Mouse (Mus musculus) stomach, embryonic 14.5 days (tissue): ENCODE data around the gene Olfr887. TPM values are rescaled to one million over a fixed set of nuclear protein-coding genes. Genes with fewer than 3 reads are reported as not detected.

ENCODE experiments used
- ATAC-seq: fragments of 200-750 bp; cut with Nextera tagmentation; 2 replicates; pipeline ENCODE4 v1.8.0; 2017; ENCODE audit warnings: low read depth, moderate TSS enrichment; ENCODE audit not compliant: insufficient number of reproducible peaks, insufficient read depth, low FRiP score
- H3K27ac ChIP-seq: fragments of 300-500 bp; sonication (generic); 2 replicates; pipeline ENCODE4 v1.5.1; 2014; ENCODE audit warnings: mild to moderate bottlenecking, low read length, moderate library complexity, mixed read lengths
- H3K27me3 ChIP-seq: fragments of 300-500 bp; sonication (generic); 2 replicates; pipeline ENCODE4 v1.6.1; 2014; ENCODE audit warnings: low read length, control low read depth, mixed read lengths; ENCODE audit not compliant: control insufficient read depth, insufficient read depth
- H3K36me3 ChIP-seq: fragments of 300-500 bp; sonication (generic); 2 replicates; pipeline ENCODE4 v1.6.1; 2014; ENCODE audit warnings: mild to moderate bottlenecking, control low read depth, low read length, moderate library complexity, mixed read lengths; ENCODE audit not compliant: control insufficient read depth, insufficient read depth
- H3K4me1 ChIP-seq: fragments of 300-500 bp; sonication (generic); 2 replicates; pipeline ENCODE4 v1.6.1; 2014; ENCODE audit warnings: low read length, control low read depth, mixed read lengths; ENCODE audit not compliant: control insufficient read depth, insufficient read depth
- H3K4me2 ChIP-seq: fragments of 300-500 bp; sonication (generic); replicated peaks from 2 replicates; pipeline ENCODE4 v1.6.1; 2014; ENCODE audit warnings: low read depth, low read length, control low read depth
- H3K4me3 ChIP-seq: fragments of 300-500 bp; sonication (generic); 2 replicates; pipeline ENCODE4 v1.5.1; 2014; ENCODE audit warnings: low read depth, low read length, control low read depth
- H3K9ac ChIP-seq: fragments of 300-500 bp; sonication (generic); replicated peaks from 2 replicates; pipeline ENCODE4 v1.6.1; 2014; ENCODE audit warnings: low read depth, mild to moderate bottlenecking, control low read depth, low read length, moderate library complexity, mixed read lengths
- H3K9me3 ChIP-seq: fragments of 300-500 bp; sonication (generic); 2 replicates; pipeline ENCODE4 v1.6.1; 2016; ENCODE audit warnings: low read depth, low read length, control low read depth; ENCODE audit not compliant: control insufficient read depth
- WGBS: fragments of 180-500 bp; shearing (Covaris S2); extraction: QIAGEN DNeasy Blood & Tissue Kit; methylation state at CpG from one replicate; pipeline ENCODE4 v1.1.7; 2014; 5-methylcytosine and 5-hydroxymethylcytosine counted together
- polyA plus RNA-seq: library from polyadenylated mRNA; unstranded; fragments of >200 nt; fragmentation: Nextera tagmentation; extraction: Ambion mirVana; gene quantifications from 2 replicates; pipeline ENCODE4 v1.2.1, GENCODE M21; 2014

The Olfr887 gene
- polyA plus RNA-seq: not detected in 2 replicates

DNA sequence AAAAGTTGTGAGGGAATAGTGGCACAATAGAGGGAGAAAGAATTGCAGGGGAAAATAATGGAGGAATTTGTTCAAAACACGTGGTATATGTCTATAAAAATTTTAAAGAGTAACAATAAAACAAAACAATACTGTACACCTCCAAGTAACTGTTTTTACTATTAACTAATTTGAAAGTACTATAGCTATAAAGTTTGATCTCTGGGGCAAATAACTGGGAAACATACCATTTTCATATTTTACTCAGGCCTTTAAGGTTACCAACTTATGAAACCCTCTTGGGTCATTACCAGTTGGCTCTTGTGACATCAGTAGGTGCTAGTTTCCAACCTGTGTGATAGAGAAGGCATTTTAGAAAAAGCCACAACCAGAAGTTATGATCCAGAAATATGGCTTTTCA, at the start of gene Olfr887:
Olfr887 (plus strand) TSS at position 301 of the 400 bp plus-strand sequence.
- 81% methylated on average over 1 of the region's 1 CpGs for WGBS
- no peak for ATAC-seq
- Histone ChIP-seq H3K36me3 (no peaks in the 10 kb centered on the region), H3K9me3 (no peaks in the 10 kb centered on the region), H3K4me1 (no peaks in the 10 kb centered on the region), H3K4me2 (no peak within 1 kb of the TSS), H3K27ac (no peak within 1 kb of the TSS), H3K4me3 (no peak within 1 kb of the TSS), H3K9ac (no peak within 1 kb of the TSS), H3K27me3 (no peaks in the 10 kb centered on the region)

DNA sequence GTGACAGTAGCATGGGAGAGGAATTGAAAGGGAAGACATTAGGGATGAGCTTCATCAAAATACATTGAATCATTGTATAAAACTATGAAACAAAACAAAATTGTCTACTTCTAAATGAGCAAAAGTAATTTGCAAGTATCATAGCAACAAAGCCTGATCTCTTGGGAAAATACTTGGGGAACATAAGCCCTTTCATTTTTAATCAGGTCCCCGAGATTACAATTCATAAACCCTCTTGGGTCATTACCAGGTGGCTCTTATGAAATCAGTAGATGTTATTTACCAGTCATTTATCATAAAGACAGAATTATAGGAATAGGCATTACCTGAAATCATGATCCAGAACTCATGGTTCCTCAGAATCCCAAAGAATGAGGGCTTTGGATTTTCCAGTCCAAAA, 37.6 kb upstream of the Olfr887 start, which contains the start of gene Olfr884:
Olfr884 (plus strand) TSS at position 301 of the 400 bp plus-strand sequence.
- WGBS: 70% methylated on average over 1 of the region's 1 CpGs
- no peak for ATAC-seq

DNA sequence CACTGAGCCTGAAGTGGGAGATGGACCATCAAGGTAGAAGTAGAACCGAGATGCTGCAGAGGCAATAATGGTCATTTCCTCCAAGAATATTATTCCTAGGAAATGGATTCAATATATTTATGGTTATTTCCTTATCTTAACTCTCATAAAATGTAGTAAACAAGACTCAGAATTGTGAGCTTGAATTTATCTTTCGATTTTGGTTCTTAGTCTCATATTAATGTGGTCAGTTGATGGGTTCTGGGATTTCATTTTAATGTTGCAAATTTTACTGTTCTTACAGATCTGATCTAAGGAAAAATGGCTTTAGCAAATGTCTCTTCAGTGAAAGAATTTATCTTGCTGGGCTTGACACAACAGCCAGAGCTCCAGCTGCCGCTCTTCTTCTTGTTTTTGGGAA, 22.9 kb upstream of the Olfr887 start, which contains the start of gene Olfr885:
Olfr885 (plus strand) TSS at position 301 of the 400 bp plus-strand sequence.
- no peak within 1 kb of the TSS for H3K4me2 ChIP-seq
- no peaks in the 10 kb centered on the region for H3K4me1 ChIP-seq
- H3K4me3 ChIP-seq: no peak within 1 kb of the TSS
- no peak within 1 kb of the TSS for H3K9ac ChIP-seq
- no peak within 1 kb of the TSS for H3K27ac ChIP-seq
- H3K27me3 ChIP-seq: no peaks in the 10 kb centered on the region
- H3K9me3 ChIP-seq: no peaks in the 10 kb centered on the region
- ATAC-seq: no peak
- WGBS: 89% methylated on average over 3 of the region's 3 CpGs
- H3K36me3 ChIP-seq: no peaks in the 10 kb centered on the region

More for the DNA sequence above, 37.6 kb upstream of the Olfr887 start, which contains the start of gene Olfr884:
- Histone ChIP-seq H3K27me3 (no peaks in the 10 kb centered on the region), H3K27ac (no peak within 1 kb of the TSS), H3K9me3 (no peaks in the 10 kb centered on the region), H3K4me3 (no peak within 1 kb of the TSS), H3K4me2 (no peak within 1 kb of the TSS), H3K9ac (no peak within 1 kb of the TSS), H3K4me1 (no peaks in the 10 kb centered on the region), H3K36me3 (no peaks in the 10 kb centered on the region)

DNA sequence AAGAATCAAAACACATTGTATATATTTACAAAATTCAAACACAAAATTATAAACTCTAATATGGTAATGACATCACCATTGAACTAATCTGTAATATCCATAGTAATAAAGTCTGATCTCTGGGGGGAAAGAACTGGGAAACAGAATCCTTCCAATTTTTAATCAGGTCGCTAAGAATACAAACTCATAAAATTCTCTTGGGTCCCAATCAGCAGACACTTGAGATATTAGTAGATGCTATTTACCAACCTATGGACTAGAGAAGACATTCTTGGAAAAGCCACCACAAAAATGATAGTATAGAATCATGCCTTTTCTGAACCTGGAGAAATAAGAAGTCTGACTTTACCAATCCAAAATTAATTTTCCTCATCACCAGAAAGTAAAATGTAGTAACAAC, 24.0 kb downstream of the Olfr887 start, which contains the start of gene Olfr888:
Olfr888 (plus strand) TSS at position 301 of the 400 bp plus-strand sequence.
- WGBS: 78% methylated on average over 1 of the region's 1 CpGs
- H3K27ac ChIP-seq: no peak within 1 kb of the TSS
- H3K9me3 ChIP-seq: no peaks in the 10 kb centered on the region
- H3K9ac ChIP-seq: no peak within 1 kb of the TSS
- no peaks in the 10 kb centered on the region for H3K27me3 ChIP-seq
- no peak for ATAC-seq
- H3K4me3 ChIP-seq: no peak within 1 kb of the TSS
- H3K36me3 ChIP-seq: no peaks in the 10 kb centered on the region
- H3K4me1 ChIP-seq: no peaks in the 10 kb centered on the region
- no peak within 1 kb of the TSS for H3K4me2 ChIP-seq

DNA sequence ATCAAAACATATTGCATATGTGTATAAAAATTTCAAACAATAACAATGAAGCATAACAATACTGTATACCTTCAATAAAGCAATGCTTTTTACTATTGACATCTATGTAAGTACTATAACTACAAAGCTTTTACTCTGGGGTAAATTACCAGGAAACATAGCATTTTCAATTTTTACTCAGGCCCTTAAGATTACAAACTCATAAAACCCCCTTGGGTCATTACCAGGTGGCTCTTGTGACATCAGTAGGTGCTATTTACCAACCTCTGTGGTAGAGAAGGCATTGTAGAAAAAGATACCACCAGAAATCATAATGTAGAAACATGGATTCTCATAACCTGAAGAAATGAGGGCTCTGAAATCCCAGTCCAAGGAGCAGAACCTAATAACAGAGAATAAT, 31.0 kb downstream of the Olfr887 start, which contains the start of gene Olfr889:
Olfr889 (plus strand) TSS at position 301 of the 400 bp plus-strand sequence.
- no peaks in the 10 kb centered on the region for H3K4me1 ChIP-seq
- H3K4me2 ChIP-seq: no peak within 1 kb of the TSS
- H3K27me3 ChIP-seq: no peaks in the 10 kb centered on the region
- H3K4me3 ChIP-seq: no peak within 1 kb of the TSS
- ATAC-seq: no peak
- H3K36me3 ChIP-seq: no peaks in the 10 kb centered on the region
- H3K27ac ChIP-seq: no peak within 1 kb of the TSS
- no peak within 1 kb of the TSS for H3K9ac ChIP-seq
- H3K9me3 ChIP-seq: no peaks in the 10 kb centered on the region

Other genes with a start within 250 kb of the Olfr887 start
- gene Olfr877, start 229.8 kb upstream of the Olfr887 start, polyA plus RNA-seq: not detected in 2 replicates
- gene Olfr145, start 187.3 kb upstream of the Olfr887 start, polyA plus RNA-seq: not detected in 2 replicates
- not detected in 2 replicates for gene Olfr878, start 166.2 kb upstream of the Olfr887 start, polyA plus RNA-seq
- not detected in 2 replicates for gene Olfr881, start 92.2 kb upstream of the Olfr887 start, polyA plus RNA-seq
- not detected in 2 replicates for gene Olfr883, start 58.3 kb upstream of the Olfr887 start, polyA plus RNA-seq
- not detected in 2 replicates for gene Olfr884, start 37.5 kb upstream of the Olfr887 start, polyA plus RNA-seq
- gene Olfr885, start 22.8 kb upstream of the Olfr887 start, polyA plus RNA-seq: not detected in 2 replicates
- not detected in 2 replicates for gene Olfr888, start 24.1 kb downstream of the Olfr887 start, polyA plus RNA-seq
- 0.07 and 0.12 TPM in 2 replicates for gene Olfr889, start 31.1 kb downstream of the Olfr887 start, polyA plus RNA-seq
- not detected in 2 replicates for gene Olfr890, start 58.4 kb downstream of the Olfr887 start, polyA plus RNA-seq
- not detected in 2 replicates for gene Olfr891, start 96.7 kb downstream of the Olfr887 start, polyA plus RNA-seq
- not detected in 2 replicates for gene Olfr893, start 124.3 kb downstream of the Olfr887 start, polyA plus RNA-seq
- gene Olfr894, start 134.0 kb downstream of the Olfr887 start, polyA plus RNA-seq: not detected in 2 replicates
- gene Olfr143, start 168.7 kb downstream of the Olfr887 start, polyA plus RNA-seq: not detected in 2 replicates
- not detected in 2 replicates for gene Olfr895, start 183.8 kb downstream of the Olfr887 start, polyA plus RNA-seq
- not detected in 2 replicates for gene Olfr896-ps1, start 207.0 kb downstream of the Olfr887 start, polyA plus RNA-seq
- gene Olfr25, start 245.0 kb downstream of the Olfr887 start, polyA plus RNA-seq: not detected in 2 replicates